Mouse (Mus musculus) heart, adult 8-10 months (tissue): ENCODE measurements around the gene Tnip3. TPM values are rescaled to one million over a fixed set of nuclear protein-coding genes. Genes with fewer than 3 reads are reported as not detected.

Source experiments
- DNase-seq: peaks from one replicate; pipeline ENCODE4 v3.0.0; 2022; ENCODE audit warnings: low spot score
- total RNA-seq, 4 experiments: library from RNA; stranded (reverse); gene quantifications; 2 replicates each; pipeline ENCODE4 v1.2.4; 2022

Gene Tnip3
- total RNA-seq, 4 experiments from 2014 or later: 4.1 to 4.8 (median 4.2) TPM

DNA sequence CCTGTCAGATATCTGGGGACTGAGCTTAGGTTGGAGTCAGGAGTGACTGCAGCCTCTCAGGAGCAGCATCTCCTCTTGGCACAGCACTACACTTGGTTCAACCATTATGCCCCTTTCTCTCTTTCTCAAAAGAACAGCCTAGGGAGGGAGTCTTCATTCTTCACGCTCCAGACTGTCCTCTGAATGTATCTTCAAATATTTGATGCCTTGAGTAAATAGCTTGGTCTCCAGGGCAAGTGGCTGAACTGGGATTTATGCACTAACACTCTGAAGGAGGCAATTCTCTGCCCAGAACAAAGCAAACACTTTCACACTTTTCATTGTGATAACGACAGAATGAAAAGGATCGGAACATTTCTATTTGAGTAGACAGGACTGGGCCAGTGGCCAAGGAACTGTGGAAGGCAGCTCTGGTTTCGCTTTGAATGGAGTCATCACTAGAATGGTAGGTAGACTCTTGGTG, 59.8 kb downstream of the Tnip3 start:
- DNase-seq: peak; percentile 72

DNA sequence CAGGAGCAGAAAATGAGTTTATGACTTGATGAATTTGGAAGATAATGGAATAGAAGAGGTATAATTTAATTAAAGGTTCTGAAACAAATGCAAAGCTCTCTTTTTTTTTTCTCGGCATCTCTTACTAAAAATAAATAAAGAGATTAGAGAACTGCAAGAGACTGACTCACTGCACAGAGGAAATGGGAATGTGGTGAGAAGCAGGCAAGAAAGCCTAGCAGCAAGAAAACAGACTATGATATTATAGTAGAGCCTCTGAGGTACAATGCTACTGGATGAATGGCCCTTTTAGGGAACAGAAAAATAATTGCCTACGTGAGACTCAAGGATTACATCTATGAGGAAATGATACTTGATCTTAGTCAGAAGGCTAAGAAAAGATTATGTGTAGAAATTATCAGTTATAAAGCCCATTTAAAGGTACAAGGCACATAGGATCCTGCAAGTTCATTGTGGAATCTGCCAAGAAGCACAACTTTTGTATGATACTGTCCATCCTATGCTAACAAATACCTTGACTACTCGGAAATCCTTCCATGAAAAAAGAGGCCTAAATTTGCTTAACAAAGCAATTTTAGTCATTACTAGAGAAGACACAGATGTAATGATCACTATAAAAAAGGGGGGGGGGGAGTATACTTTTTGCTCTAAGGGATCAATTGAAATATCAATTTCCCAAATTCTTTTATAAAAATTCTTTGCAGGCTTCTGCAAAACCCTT, 60.4 kb downstream of the Tnip3 start:
- peak; percentile 16 for DNase-seq

DNA sequence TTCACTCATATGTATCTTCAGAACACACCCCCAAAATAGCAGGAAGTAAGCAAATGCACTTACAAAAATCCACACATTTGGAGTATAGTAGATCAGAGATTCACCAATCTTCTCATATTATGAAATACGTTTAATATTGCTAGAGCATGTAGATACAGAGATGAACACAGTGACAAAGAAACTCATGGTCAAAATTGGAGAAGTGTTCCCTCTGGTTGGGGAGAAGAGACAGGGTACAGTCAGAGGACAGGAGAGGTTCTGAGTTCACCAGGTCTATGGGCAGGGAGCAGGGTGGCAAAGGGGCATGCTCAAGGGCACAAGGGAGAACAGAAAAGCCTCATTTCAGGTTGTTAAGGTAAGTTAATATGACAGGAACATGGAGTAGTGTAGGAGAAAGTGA, 63.7 kb downstream of the Tnip3 start:
- no peak for DNase-seq

DNA sequence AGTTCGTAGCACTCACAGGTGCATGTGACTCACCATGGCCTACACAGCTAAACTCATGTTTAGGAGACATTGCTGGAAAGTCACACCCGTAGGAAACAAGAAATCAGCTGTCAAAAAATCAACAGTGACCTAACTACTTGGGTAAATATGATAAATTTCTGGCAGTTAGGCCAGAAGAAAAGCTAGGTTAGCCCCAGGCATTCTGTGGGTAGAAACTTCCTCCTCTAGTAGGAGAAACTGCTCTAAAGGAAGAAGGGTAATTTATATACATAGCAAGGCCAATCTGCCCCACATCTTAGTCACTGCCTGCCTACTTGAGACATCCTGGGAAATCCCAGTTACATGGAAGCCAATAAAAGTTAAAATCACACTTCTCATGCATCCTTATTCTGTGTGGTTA, 64.9 kb downstream of the Tnip3 start:
- no peak for DNase-seq

DNA sequence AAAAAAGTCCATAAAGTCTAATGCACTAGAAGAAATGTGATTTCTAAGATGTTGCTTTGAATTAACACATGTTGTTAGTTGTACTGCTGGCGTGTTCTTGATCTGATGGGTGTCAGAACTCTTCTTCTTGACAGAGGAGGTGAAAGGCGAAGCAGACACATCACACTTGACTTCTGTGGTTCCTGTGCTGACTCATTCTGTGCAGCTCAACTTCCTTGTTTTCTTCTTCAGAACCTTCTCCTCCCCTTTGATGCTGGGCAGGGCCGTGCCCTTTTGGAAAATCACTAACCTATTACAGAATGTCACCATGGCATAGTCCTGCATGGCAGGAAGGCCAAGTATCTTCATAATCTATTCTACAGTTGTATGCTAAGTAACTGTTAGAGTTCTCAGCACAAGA, 69.1 kb downstream of the Tnip3 start:
- peak; percentile 19 for DNase-seq

DNA sequence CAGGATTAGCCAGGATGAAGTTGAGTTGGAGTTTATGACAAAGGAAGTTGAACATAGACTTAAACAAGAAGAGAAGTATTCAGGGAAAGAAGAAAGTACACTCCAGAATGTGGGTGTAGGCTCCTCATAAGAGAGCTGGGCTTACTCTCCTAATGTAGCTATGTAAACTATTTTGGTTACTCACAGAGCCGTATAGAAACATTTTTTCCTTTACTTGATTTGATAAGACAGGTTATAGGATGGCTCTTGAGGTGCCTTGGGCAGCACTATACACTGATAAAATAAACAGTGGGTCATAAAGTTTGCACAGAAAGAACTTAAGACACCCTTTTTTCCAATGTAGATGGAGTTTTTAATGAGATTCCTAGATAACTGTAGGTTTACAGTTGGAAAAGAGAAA, 70.3 kb downstream of the Tnip3 start:
- no peak for DNase-seq

DNA sequence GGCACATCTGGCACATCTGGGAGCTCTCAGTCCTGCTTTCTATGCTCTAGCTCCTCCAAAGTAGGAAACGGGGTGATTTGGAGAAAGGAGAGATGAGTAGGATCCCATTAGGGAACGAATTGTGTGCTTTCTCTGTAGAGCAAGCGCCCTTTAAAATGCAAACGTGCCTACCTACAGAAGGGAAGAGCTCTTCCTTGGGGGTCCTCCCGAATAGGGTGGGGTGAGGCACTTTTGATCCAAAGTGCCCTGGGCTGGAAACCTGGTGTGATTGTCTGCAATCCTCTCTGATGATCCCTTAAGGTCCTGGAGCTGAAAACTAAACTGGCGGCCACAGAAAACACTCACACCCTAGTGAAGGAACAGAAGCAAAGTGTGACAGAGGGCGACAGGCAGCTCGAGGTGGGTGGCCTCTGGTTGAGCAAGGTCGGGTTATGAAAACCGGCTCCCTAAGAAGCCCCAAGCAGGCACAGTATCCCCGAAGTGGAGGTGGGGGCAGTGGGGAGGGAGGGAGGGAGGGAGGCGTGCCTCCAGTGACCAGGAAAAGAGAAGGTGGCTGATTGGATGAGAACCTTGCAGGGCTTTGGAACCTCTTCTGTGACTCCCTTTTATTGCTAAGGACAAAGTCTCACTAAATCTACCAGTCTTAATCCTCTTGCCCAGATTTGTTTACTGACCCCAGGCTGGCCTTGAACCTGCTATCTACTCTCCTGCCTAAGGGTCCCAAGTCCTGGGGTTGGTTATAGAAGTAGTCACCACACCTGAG, 72.1 kb downstream of the Tnip3 start:
- no peak for DNase-seq

DNA sequence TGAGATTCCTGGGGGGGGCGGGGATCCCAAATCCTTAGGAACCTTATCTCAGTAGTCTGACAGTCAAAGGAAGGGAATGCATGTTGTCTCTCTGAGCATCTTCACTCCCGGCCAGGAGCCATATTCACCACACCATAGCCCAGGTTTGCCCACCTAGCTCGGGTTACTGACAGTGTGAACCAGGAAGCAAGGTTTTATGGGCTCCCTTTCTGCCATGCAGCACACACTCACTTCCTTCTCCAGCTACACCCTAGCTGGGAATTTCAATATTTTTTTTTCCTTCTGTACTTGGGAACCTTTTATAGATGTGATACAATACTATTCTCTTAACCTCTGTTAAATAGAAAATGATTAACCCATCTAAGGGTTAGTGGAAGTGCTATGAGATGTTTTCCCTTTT, 73.4 kb downstream of the Tnip3 start:
- DNase-seq: no peak

DNA sequence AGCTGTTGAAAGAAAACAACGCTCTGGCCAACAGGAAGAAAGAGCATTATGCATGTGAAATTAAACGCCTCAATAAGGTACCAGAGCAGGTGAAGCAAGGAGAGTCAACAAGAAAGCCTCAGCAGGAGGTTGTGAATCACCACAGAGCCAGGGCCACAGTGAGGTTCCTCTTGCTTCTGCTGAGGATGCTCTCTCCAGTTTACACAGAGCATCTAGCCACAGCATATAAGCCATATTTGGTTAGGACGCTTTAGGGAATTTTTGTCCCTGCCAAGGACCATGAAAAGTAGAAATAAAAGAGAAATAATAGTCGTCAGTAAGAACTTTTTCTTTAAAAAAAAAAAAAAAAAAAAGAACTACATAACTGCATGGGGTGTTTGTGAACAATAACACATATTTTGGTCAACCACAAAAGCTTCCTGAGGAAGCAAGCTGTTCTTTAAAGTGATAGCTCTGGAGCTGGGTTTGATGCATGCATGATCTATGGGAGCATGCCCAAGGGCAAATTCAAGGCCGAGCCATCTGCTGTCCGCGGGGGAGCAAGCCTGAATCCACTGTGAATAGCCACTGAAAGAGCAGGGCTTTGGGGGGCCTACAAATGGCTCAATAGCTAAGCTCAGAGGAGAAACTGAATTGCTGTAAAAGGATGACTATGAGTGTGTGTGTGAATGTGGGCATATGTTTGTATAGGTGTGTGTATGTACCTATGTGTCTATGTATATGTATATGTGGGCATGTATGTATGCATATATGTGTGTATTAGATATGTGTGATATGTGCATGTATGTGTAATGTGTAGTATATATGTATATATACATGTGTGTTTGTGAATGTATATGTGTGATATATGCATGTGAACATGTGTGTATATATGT, 75.0 kb downstream of the Tnip3 start:
- DNase-seq: no peak

DNA sequence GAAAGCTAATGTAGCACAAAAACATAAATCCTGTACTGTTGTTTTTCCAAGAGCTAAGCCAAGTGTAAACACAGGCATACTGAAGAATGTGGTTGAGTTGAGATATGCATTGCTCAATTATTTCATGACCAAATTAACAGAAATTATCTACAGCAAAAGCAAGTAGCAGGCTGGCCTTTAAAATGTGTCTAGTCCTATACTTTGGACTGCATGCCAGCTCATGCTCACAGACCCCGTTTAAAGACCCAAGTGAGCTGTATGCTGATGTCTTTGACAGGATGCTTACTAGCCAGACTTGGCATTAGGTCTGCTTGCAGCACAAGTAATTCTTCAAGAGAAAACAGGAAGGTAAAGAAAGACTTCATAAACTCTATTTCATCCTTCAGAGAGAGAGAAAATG, 75.8 kb downstream of the Tnip3 start:
- DNase-seq: no peak

DNA sequence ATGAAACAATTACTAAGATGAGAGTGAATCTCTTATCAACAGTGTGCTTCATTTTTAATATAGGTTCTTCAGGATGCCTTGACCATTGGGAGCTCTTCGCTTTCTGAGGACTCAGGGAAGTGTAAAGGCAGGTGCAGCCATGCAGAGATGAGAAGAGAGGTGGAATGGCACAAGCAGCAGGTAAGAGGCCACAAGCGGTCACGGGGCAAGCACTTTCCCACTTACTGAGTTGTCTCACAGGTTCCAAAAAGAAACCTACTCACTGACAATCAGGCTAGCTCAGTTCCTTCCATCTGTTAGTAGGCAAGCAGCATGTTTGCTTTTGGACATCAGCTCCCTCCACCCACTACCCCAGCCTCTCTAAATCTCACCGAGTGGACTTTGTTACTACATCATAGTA, 80.7 kb downstream of the Tnip3 start:
- no peak for DNase-seq

DNA sequence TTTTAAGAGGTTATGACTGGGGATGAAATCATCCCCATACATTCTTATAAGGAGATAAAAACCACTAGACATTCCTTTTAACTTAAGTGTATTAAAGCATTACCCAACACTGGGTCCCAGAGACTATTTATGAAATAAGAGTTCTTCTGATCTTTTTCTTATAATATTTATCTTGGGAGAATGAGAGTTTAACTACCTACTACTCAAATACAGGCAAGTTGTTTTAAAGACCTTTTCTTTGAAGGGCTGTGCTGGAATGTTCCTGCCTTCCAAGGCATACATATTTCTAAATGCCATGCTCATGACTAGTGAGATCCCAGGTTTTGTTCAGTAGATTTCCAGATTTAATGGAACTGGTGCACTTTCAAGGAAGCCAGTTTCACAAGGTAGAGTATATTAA, 81.8 kb downstream of the Tnip3 start:
- no peak for DNase-seq

DNA sequence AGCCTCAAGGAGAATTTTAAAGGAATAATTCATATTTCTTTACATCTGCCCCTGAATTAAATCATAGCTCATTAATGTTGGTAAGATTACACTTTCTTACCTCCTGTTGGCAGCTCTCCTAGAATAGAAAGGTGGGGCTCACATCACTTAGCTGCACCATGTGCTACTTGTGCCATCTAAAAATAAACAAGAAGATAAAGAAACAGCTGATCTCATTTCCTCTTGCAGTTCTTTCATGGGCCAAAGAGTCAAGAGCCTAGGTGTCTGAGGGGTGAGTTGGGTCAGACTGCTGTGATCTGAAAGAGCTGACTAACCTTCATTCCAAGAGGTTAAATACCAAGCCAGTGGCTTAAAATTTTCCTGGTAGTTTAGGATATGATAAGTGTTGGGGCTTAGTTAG, 86.7 kb downstream of the Tnip3 start:
- DNase-seq: peak; percentile 60

DNA sequence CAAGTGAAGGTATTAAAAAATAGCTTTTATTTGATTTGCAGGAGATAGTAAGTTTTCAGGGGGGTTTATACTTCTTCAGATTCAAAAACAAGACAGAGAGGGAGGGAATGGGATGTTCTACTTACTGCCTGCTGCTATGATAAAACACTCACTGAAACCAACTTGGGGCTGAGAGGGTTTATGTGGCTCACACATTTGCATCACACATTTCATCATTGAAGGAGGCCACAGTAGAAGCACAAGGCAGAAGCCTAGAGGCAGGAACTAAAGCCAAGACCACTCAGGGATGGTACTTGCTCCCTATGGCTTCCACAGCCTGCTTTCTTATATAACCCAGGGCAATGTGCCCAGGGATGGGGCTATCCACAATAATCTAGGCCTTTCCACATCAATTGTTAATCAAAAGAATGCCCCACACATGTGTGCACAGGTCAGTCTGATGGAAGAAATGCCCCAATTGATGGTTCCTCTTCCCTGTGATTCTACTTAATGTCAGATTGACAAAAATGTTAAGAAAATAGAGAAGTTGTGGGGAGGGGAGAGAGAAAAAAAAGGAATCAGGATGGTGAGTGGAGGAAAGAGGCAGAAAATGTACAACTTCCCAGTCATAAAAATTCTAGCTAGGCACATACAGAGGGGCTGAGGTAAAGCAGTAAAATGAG, 88.9 kb downstream of the Tnip3 start:
- DNase-seq: no peak

DNA sequence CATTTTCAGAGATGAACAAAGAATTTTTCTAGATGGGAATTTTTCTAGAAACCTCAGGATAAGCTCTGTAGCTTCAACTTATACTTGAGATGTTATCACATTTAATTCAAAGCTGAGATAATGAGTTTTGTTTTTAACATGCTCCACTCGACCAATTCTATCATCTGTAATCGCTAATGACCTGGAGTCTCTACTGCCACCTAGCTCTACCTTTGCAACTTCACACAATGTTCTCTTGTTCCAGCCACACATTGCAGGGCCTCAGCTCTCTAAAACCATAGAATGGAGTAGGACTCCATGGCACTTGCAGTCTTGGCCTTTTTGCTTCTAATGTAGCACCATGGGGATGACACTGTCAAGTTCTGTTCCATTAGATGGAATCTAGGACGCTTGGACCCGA, 90.5 kb downstream of the Tnip3 start:
- no peak for DNase-seq

DNA sequence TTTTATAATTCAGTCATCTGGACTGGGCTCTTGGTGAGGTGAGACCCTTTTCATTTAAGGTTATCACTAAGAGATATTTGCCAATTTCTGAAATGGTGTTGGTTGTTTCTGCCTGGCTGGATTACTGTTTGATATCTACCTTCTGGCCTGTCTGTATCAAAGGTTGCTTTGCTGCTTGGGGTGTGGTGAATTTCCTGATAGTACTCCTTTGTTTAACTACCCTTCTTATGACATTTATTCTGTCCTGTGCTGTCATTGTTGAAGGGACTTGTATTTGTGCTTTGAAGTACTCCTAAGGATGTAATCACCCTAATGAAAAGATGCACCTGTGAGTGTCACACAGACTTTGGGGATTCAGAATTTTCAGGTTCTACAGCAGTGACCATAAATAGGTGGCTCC, 96.1 kb downstream of the Tnip3 start:
- no peak for DNase-seq

DNA sequence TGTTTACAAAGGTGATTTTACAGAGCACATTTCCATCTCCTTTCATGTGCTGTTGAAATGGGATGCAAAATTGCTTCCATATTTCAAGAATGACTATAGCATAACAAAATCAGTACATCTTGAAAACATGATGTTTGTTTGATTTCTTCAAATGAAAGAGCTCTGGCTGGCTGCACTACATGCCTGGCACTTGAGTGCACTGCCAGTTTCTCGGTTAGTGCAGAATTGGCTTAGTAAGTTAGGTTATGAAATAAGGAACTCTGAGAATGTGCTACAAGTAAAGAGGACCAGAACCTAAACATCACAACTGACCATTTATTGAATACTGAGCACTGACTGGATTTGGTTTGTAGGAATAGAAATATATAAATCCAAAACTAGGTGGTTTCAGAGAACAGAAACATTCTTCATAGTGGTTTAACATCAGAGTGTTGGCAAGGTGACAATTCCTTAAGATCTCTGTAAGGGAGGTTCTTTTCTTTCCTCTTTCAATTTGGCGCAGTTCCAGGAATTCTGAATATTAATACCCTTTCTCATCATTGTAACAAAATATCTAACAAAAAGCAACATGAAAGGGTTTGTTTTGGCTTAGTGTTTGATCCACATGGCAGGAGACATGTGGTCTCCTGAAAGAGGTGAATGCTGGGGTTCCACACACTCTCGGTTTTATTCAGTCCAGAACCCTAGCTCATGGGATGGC, 98.1 kb downstream of the Tnip3 start:
- DNase-seq: no peak

DNA sequence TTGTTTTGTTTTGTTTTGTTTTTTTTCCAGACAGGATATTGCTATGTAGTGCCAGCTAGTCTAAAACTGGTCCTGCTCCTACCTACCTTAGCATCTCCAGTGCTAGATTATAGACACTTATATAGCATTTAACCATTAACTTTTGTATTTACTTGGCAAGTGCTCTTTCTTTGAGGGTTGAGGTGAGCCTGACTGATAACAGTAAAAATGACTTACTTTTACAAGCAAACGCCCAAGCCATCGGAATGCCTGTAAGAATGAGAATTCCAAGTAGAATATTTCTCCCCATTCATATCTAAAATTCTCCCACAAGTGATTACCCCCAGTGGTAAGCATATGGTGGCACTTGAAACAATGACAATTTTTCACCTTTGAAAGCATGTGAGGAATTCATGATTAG, 105.5 kb downstream of the Tnip3 start:
- DNase-seq: no peak

DNA sequence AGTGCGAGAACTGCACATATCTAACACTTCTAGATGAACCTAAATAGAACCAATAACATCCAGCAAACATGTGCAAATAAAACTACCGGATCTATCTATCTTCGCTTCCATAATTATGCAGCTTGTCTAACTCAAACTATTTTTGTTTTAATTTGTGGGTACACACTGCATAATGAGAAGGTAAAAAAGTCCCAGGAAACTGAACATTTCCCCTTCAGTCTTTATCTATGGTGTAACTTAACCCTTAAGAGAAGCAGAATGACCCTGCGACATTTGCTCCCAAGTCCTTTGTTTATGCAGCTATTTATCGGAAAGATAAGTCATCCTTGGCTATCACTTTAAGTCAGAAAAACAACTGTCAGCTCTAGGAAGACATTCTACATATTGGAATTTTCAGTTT, 107.1 kb downstream of the Tnip3 start:
- no peak for DNase-seq

DNA sequence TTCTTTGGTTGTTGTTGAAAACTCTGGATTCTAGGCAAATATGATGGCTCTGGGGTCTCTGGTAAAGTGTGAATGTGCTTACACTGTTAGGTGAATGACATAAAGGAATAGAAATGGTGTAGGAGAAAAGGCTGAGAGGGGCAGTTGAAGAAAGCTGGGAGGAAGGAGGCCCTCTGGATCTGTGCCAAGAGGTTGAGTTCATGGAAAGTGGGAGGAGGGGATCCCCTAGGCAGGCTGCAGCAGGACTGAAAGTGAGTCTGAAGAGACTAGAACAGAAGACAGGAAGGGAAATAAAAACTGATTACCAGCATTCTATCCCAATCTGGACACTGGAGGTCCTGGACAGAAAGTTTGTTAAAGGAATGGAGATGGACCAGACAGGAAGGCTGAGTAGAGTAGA, 117.3 kb downstream of the Tnip3 start:
- no peak for DNase-seq

DNA sequence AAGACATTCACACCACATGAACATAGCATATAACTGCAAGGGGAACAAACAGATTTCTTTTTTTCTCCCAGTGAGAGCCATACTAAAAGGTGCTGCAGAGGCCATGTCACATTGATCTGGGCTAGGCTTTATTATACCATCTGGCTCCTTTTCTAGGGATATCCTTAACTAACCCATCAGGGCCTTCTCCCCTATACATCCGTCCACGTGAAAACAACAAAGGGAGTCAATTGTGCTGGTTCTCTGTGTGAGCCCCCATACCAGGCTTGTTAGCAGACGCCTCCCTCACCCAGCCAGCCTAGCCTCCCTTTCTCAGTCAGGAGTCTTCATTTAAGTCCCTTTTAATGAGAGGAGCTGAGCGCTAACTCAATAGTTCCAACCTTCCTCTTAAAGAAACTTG, 119.0 kb downstream of the Tnip3 start:
- no peak for DNase-seq
